Mouse (Mus musculus) CH12.LX (cell line): ENCODE measurements around the gene Mrps18c. TPM values are rescaled to one million over a fixed set of nuclear protein-coding genes. Genes with fewer than 3 reads are reported as not detected.

Experiments
- DNase-seq: peaks from one replicate; pipeline ENCODE4 v3.0.0-alpha.2; 2013; ENCODE audit errors: extremely low read depth
- H3K27ac ChIP-seq: 2 replicates; pipeline ENCODE4 v1.5.1; 2012; ENCODE audit warnings: low read depth, mild to moderate bottlenecking, control low read depth, moderate library complexity; ENCODE audit not compliant: insufficient read depth
- H3K27me3 ChIP-seq: replicated peaks from 2 replicates; pipeline ENCODE3; 2012; ENCODE audit warnings: inconsistent platforms
- H3K36me3 ChIP-seq, 2 experiments: replicated peaks in 1 of 2; 2 replicates each; pipeline versions ENCODE3 to v1.6.1; 2012; ENCODE audit warnings: inconsistent platforms in 1 of 2, low read length in 1 of 2, mild to moderate bottlenecking in 1 of 2, mixed read lengths in 1 of 2, moderate library complexity in 1 of 2; ENCODE audit not compliant: control insufficient read depth in 1 of 2, insufficient read depth in 1 of 2
- H3K4me1 ChIP-seq, 2 experiments: 2 replicates each; pipeline ENCODE4 v1.6.1; 2012; ENCODE audit warnings: inconsistent platforms in 1 of 2, moderate library complexity in 1 of 2; ENCODE audit not compliant: insufficient read depth in 2 of 2, control insufficient read depth in 1 of 2
- H3K4me2 ChIP-seq: 2 replicates; pipeline ENCODE4 v1.6.1; 2012; ENCODE audit warnings: low read depth, mild to moderate bottlenecking, control low read depth; ENCODE audit not compliant: poor library complexity, insufficient read depth, severe bottlenecking
- H3K4me3 ChIP-seq, 3 experiments: fragments of 150-350 bp in 1 of 3; sonication (generic) in 1 of 3; replicated peaks in 1 of 3; 2 replicates each; pipeline versions ENCODE3 to v1.5.1; 2011 to 2012; ENCODE audit warnings: low read depth in 2 of 3, low read length in 2 of 3, mild to moderate bottlenecking in 2 of 3, moderate library complexity in 2 of 3, control low read depth in 1 of 3, improper control_type of control experiment in 1 of 3, inconsistent platforms in 1 of 3, mixed read lengths in 1 of 3; ENCODE audit not compliant: poor library complexity in 1 of 3
- H3K79me2 ChIP-seq: replicated peaks from 2 replicates; pipeline ENCODE4 v1.6.1; 2012; ENCODE audit warnings: mild to moderate bottlenecking, moderate library complexity; ENCODE audit not compliant: control insufficient read depth, poor library complexity, insufficient read depth, severe bottlenecking; ENCODE audit errors: extremely low read depth
- H3K9ac ChIP-seq: 2 replicates; pipeline ENCODE4 v1.6.1; 2012; ENCODE audit warnings: low read depth, mild to moderate bottlenecking, control low read depth, moderate library complexity; ENCODE audit not compliant: insufficient read depth
- H3K9me3 ChIP-seq: replicated peaks from 2 replicates; pipeline ENCODE3; 2012; ENCODE audit warnings: low read length, inconsistent platforms, mixed read lengths
- BHLHE40 ChIP-seq: IDR thresholded peaks from 2 replicates; pipeline ENCODE4 v1.6.1; 2011; ENCODE audit warnings: mild to moderate bottlenecking, low read depth, low read length, improper control_type of control experiment
- CHD1 ChIP-seq: IDR thresholded peaks from 2 replicates; pipeline ENCODE4 v1.6.1; 2012; ENCODE audit warnings: low read depth, low read length, improper control_type of control experiment, inconsistent platforms
- CHD2 ChIP-seq: IDR thresholded peaks from 2 replicates; pipeline ENCODE4 v1.6.1; 2011; ENCODE audit warnings: low read length, improper control_type of control experiment
- CTCF ChIP-seq, 2 experiments: IDR thresholded peaks in 1 of 2; conservative IDR thresholded peaks in 1 of 2; 2 replicates each; pipeline ENCODE4 v1.5.1; 2011 to 2012; ENCODE audit warnings: low read depth in 2 of 2, low read length in 2 of 2, improper control_type of control experiment in 1 of 2, inconsistent platforms in 1 of 2, mild to moderate bottlenecking in 1 of 2, moderate library complexity in 1 of 2
- ELF1 ChIP-seq: IDR thresholded peaks from 2 replicates; pipeline ENCODE4 v1.6.1; 2014; ENCODE audit warnings: low read depth, mild to moderate bottlenecking, inconsistent platforms, low read length, improper control_type of control experiment
- ETS1 ChIP-seq: conservative IDR thresholded peaks from 2 replicates; pipeline ENCODE4 v1.6.1; 2012; ENCODE audit warnings: low read depth, mild to moderate bottlenecking, inconsistent platforms, low read length, improper control_type of control experiment, moderate library complexity
- GABPA ChIP-seq: IDR thresholded peaks from 2 replicates; pipeline ENCODE4 v1.6.1; 2012; ENCODE audit warnings: low read depth, low read length, improper control_type of control experiment, inconsistent platforms; ENCODE audit not compliant: insufficient replicate concordance
- MAFK ChIP-seq: IDR thresholded peaks from 2 replicates; pipeline ENCODE4 v1.6.1; 2011; ENCODE audit warnings: low read length, improper control_type of control experiment; ENCODE audit not compliant: insufficient replicate concordance
- MAX ChIP-seq: IDR thresholded peaks from 2 replicates; pipeline ENCODE4 v1.6.1; 2011; ENCODE audit warnings: low read length, improper control_type of control experiment
- MEF2A ChIP-seq: IDR thresholded peaks from 2 replicates; pipeline ENCODE4 v1.6.1; 2014; ENCODE audit warnings: low read depth, mild to moderate bottlenecking, inconsistent platforms, low read length, improper control_type of control experiment, borderline replicate concordance
- NELFE ChIP-seq: IDR thresholded peaks from 2 replicates; pipeline ENCODE4 v1.6.1; 2011; ENCODE audit warnings: low read depth, low read length, improper control_type of control experiment
- POLR2AphosphoS2 ChIP-seq: IDR thresholded peaks from 2 replicates; pipeline ENCODE4 v1.6.1; 2011; ENCODE audit warnings: low read depth, low read length, improper control_type of control experiment
- RCOR1 ChIP-seq: conservative IDR thresholded peaks from 2 replicates; pipeline ENCODE4 v1.6.1; 2012; ENCODE audit warnings: low read depth, mild to moderate bottlenecking, inconsistent platforms, low read length, improper control_type of control experiment
- SIN3A ChIP-seq: IDR thresholded peaks from 2 replicates; pipeline ENCODE4 v1.6.1; 2012; ENCODE audit warnings: low read length, improper control_type of control experiment, inconsistent platforms
- SMC3 ChIP-seq: IDR thresholded peaks from 2 replicates; pipeline ENCODE4 v1.6.1; 2011; ENCODE audit warnings: low read depth, low read length, improper control_type of control experiment
- USF2 ChIP-seq: conservative IDR thresholded peaks from 2 replicates; pipeline ENCODE4 v1.6.1; 2011; ENCODE audit warnings: low read depth, low read length, improper control_type of control experiment
- ZNF384 ChIP-seq: IDR thresholded peaks from 2 replicates; pipeline ENCODE4 v1.6.1; 2012; ENCODE audit warnings: low read depth, low read length, improper control_type of control experiment, inconsistent platforms
- dilution Hi-C: fragments of 300-500 bp; cut with MboI; formaldehyde crosslinking; loops from 2 replicates; pipeline ENCODE4 v1.14.3; 2020; ENCODE audit warnings: low sequenced_read_pairs; ENCODE audit not compliant: extremely low pct_unique_long_range_greater_than_20kb, extremely low pct_ligation_motif_present
- in situ Hi-C: fragments of 300-500 bp; cut with MboI; formaldehyde crosslinking; loops from 3 replicates; pipeline ENCODE4 v1.14.3; 2019; ENCODE audit warnings: low sequenced_read_pairs, low pct_ligation_motif_present, low pct_unique_long_range_greater_than_20kb, mixed read lengths
- polyA plus RNA-seq: library from polyadenylated mRNA; unstranded; fragments of >175 nt; gene quantifications from 2 replicates; pipeline ENCODE4 v1.2.1, GENCODE M21; 2012; ENCODE audit warnings: low read depth; ENCODE audit not compliant: insufficient read length
- total RNA-seq, 2 experiments: library from RNA; depleted of rRNA; stranded (reverse); fragments of 300-350 nt in 1 of 2; fragments of >200 nt in 1 of 2; gene quantifications; 2 replicates each; pipeline ENCODE4 v1.2.3; 2012 to 2014

Gene Mrps18c
- total and polyA plus RNA-seq, 3 experiments, result 87.2 to 216 (median 111) TPM

DNA sequence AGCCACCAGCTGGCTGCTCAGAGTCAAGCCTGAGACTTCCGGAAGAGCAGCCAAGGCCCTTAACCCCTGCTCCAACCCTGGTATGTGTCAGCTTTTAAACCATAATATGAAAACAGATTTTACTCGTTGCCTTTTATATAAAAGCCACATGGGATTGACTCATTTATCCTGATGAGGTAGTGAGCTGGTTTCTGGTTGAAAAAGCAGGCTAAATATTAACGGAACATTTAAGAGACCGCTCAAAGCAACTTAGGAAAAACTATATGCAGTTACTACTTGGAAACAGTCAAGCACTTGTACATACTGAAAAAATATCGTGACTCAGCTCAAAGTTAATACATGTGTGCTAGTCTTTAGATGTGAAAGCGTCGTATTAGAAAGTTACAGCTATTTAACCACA, 6.2 kb upstream of the Mrps18c start:
- Histone ChIP-seq H3K9ac (no peak overlapping the region), H3K79me2 (peaks cover 20% of the 10 kb centered on the region), H3K27ac (no peak overlapping the region), H3K4me1 (peaks cover 6 to 44% of the 10 kb centered on the region in 2 experiments; a peak in 3 of 4 replicates), H3K4me2 (no peak overlapping the region), H3K4me3 (no peak overlapping the region), H3K36me3 (peaks cover 45 to 95% of the 10 kb centered on the region in 2 experiments), H3K9me3 (no peaks in the 10 kb centered on the region), H3K27me3 (no peaks in the 10 kb centered on the region)
- no peak for DNase-seq
- in situ Hi-C loops (loop anchor here (10.0 to 25.0 kb wide), 2 partner anchors 107 to 230 kb away; partner anchors contain the start of gene Plac8), dilution Hi-C loops (no loop called here)
- TF ChIP-seq CTCF (conservative IDR thresholded peaks at IDR 0.05 in 1 of 2, IDR thresholded peaks at IDR 0.05 in 1 of 2; ENCODE audit: low read depth in 2 of 2, low read length in 2 of 2) (no peak), USF2 (no peak), MEF2A (no peak), MAX (no peak), CHD1 (no peak), POLR2AphosphoS2 (no peak), SIN3A (no peak), CHD2 (no peak), SMC3 (no peak), ZNF384 (no peak), GABPA (no peak), ETS1 (no peak), ELF1 (no peak), RCOR1 (no peak), MAFK (no peak)

- in situ Hi-C loops, result loop anchor here (10.0 to 25.0 kb wide), 2 partner anchors 109 to 232 kb away; partner anchors contain the start of gene Plac8
- no peak for DNase-seq
- H3K4me1 ChIP-seq, result peaks cover 9 to 48% of the 10 kb centered on the region in 2 experiments
- dilution Hi-C loops, result no loop called here
- TF ChIP-seq NELFE (no peak), MEF2A (no peak), ZNF384 (peak; percentile 74), CTCF (conservative IDR thresholded peaks at IDR 0.05 in 1 of 2, IDR thresholded peaks at IDR 0.05 in 1 of 2; ENCODE audit: low read depth in 2 of 2, low read length in 2 of 2) (peak in 1 of 2 experiments; percentile 25; a peak in 2 of 4 replicates), BHLHE40 (peak; percentile 80)
- no peak overlapping the region for H3K9ac ChIP-seq
- H3K4me3 ChIP-seq, result no peak overlapping the region
- H3K27ac ChIP-seq, result no peak overlapping the region
- H3K9me3 ChIP-seq, result no peaks in the 10 kb centered on the region
- H3K79me2 ChIP-seq, result peaks cover 33% of the 10 kb centered on the region
- H3K36me3 ChIP-seq, result peaks cover 40 to 76% of the 10 kb centered on the region in 2 experiments
- H3K27me3 ChIP-seq, result no peaks in the 10 kb centered on the region
- no peak overlapping the region for H3K4me2 ChIP-seq
These were observed 4.3 kb upstream of the Mrps18c start for GRCm38 (mm10) chr5:100794084-100794483.
